Mouse (Mus musculus): Measurements from ENCODE around the gene Ubtf.

Gene Ubtf

DNA sequence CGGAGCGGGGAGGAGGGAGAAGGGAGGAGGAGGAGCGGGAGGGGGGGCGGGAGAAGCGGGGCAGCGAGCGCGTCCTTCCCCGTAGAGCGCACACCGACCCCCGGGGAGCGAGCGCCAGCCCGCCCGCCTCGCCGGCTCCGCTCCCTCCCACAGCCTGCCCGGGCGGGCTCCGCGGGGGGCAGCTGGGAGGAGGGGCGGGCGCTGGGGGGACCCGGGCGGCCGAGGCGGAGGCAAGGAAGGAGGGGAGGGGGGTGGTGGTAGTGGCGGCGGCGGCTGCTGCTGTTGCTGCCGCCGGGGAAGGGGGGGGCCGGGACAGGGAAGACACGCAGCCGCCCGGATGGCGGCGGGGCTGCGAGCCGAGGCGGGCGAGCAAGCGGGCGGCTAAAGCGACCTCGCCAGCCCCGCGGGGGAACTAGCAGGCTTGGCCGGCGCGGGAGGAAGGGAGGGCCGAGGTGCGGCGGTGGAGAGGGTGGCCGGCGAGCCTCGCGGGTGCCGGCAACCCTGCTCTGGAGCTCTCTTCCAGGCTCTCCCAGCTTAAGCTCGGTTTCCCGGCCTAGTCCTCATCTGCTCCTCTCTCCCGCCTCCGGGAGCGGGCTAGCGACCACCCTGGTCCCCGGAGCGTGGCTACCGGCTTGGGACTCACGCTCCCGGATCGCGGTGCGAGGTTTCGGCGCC, 1.5 kb downstream of the Ubtf start:
- DNase-seq (ENCODE audit: low read depth) = no peak

DNA sequence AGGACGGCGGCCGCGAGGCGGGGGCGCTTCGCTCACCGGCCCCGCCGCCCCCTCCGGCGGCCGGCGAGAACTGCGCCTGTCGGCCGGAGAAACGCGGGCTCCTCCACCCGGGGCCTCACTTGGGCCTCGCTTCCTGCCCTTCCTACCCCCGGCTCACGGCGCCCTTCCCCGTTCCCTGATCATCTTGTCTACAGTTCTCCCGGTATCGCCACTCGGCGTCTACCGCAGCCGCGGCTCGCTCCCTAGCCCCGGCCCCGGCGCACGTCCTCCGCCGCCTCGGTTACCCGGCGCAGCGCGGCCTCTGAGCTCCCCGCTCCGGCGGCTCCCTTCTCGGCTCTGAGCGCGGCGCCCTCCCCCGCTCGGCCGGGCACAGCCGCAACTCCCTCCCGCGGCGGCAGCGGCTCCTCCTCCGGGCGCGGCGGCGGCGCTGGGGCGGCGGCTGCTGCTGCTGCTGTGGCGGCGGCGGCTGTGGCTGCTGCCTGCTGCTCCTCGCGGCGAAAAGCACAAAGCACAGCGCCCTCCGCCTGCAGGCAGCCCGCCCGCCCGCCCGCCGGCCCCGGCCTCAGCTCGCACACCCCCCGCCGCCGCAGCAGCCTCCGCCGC, 2.1 kb downstream of the Ubtf start:
- no peak for DNase-seq (ENCODE audit: low read depth)

DNA sequence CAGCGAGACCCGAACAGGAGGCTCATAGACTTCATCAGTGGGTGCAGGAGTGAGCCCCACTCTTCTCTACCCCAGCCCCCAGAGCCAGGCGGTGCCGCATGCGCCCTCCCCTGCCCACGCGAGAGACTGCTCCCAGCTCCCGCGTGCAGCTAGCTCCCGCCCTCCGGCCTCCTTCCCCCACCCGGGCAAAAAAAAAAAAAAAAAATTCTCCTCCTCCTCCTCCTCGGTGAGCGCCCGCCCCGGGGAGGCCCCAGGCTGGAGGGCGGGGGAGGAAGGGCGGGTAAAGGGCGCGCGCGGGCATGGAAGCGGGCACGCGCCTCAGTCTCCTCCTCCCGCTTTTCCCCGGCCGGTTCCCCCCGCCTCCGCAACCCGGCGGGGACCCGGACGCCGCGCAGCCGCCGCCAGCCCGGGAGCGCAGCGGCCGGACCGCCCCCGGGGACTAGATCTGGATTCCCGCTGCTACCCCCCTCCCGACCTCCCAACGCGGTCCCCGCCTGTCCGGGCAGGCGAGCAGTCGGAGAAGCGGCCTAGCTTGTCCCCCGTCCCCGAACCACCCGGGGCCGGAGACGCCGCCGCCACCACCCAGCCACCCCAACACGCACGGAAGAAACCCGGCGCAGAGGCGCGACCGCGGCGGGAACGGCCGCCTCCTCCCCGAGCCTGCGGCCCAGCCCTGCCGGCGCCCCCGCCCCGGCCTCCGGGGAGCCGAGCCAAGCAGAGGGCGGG, 2.8 kb downstream of the Ubtf start:
- no peak for DNase-seq (ENCODE audit: low read depth)

DNA sequence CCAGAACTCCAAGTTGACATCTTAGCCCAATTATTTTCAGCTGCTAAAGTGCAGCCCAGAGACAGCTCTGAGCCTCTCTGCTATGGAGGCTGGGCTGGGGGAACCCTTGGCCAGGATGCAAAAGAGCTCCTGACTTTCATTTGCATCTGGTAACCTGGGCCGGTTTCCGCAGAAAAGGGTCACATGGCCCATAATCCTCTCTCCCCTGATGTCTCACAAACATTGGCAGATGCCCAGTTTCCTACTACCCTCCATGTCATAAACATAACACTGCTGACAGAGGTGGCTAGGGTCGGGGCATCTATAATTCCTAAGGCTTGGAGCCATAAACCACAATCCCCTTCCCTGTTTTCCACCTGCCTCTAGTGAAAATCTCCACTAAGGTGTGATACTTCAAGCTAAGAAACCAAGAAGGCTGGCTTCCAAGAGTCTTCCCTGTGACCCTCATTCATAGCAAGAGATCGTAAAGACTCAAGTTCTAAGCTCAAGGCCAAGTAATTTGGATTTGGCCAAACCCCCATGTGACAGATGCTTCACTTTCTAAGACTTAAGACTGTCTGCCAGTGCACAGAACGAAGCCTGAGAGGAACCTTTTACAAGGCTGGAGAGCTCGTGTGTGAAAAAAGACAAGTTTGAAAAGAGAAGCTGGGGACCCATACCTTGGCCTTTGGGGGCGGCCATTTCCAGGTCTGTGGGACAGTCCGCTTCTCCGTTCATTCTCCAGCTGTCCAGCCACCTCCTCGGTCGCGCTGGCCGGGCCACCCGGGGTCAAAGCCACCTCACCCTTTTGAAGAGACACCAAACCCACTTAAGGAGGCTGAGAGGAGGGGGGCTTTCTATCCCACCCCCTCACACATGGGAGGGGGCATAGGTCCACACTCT, 3.6 kb downstream of the Ubtf start:
- DNase-seq (ENCODE audit: low read depth) = no peak

DNA sequence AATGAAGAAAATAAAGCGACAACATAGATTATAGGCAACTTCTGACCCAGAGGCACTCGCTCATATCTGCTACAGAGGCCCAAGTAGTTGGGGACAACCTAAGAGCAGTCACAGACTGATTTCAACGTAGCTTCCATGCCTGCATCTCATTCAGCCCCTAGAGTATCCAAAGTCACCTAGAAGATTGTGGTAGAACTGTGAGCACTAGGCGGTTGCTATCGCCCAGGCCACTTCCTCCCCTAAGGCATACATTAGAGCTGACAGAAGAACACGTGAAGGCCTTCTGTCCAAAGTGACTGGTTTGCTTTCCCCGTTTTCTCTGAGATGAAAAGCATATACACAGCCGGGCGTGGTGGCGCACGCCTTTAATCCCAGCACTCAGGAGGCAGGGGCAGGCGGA, 5.2 kb downstream of the Ubtf start:
- DNase-seq (ENCODE audit: low read depth) = no peak

DNA sequence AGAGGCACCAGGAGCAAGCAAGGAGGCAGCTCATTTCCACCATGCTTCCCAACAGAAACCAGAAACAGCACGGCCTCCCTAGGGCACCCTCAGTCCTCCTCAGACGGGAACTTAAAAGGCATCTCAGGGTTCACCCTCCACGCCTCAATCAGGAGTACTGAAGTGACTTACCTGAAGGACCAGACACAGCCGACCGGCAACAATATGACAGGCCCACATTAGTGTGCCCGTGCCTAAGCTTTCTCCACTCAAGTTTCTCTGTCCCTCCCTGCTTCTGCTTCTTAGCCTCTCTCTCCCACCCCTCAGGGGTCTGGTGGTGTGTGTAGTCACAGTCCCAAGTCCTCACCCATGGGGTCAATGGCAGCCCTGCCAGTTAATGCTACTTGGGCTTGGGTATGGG, 7.0 kb downstream of the Ubtf start:
- DNase-seq (ENCODE audit: low read depth) = no peak

DNA sequence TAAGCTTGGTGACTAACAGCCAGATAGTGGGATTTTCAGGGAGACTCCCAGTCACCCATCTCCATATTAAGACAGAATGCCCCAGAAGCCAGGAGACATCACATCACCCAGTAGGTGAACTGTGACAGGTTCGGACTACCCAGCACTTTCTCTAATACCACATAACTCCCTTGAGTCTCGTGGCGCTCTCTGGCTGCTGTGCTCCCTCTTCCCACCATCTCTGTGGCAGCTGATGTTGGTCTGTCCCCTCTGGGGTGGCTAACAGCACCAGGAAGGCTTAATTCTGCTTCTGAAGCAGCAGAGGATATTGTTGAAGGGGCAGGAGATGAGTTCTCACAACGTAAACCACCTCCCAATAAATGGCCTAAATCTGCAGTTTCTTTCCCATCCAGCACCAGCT, 7.6 kb downstream of the Ubtf start:
- no peak for DNase-seq (ENCODE audit: low read depth)

DNA sequence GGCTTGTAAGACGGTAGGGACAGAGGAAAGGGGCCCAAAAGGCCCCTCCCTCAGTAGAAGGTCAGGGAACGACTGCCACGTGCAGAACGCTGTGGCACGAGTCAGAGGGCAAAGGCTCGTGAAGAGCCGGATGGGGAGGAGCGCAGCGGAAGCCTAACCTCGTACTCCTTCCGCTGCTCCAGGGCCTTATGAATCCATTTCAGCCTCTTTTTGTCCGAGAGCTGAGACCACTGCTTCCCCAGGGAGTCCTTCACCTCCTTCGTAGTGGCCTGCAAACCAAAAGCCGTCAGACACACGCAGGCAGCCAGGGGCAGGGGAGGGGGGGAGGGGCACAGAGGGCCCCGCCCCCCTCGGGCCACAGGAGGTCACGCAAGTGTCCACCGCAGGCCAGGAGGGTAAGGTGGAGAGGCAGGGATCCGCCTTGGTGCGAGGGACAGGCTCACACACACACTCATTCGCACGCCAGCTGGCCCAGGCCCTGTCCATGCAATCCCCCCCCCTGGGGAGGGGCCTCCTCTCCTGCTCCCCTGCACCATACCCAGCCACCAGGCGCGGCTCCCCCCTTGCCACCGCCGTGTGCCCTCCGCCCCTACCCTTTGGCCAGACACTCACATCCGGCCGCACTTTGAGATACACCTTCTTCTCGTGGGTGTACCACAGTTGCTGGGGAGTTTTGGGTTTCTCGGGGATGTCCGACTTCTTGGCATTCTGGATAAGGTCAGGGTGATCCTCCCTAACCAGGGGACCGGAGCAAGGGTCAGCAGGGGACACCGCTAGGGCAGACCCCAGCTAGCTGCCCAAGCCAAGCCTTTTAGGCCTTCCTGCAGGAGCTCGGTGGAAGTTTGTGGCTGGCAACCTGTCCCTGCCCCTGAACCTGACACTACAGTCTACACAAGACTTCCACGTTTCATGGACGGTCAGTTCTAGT, 8.5 kb downstream of the Ubtf start:
- no peak for DNase-seq (ENCODE audit: low read depth)

DNA sequence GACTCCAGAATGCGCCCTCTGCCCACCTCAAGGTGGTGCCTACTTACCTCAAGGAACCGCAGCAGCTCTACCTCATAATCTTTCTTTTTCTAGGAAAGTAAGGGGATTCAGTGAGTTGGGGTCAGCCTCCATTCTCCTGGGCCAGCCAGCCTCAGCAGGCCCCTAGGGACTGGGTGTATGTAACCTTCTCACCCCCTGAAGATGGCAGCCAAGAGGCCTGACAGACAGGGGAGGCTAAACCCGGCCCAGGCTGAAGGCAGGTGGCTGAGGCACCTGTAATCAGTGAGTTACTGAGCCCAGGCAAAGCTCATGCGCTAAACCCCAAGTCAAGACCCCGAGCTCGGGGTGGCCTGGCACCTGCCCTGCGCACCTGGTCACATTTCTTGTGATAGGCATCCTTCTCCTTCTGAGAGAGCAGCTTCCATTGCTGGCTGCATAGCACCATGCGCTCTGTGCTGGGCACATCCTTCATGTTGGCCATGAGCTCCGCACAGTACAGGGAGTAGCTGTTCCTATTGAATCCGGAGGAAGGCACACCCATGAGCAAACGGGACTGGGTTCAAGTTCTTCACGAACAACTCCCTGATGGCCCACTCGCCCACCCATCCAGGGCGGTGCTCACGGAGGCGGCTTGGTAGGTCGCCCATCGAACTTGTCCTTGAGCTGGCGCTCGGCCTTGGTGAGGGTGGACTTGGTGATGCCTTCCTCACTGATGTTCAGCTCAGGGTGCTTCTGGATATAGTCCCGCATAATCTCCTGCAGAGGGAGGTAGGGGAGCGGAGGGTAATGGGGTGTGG, 9.5 kb downstream of the Ubtf start:
- no peak for DNase-seq (ENCODE audit: low read depth)

DNA sequence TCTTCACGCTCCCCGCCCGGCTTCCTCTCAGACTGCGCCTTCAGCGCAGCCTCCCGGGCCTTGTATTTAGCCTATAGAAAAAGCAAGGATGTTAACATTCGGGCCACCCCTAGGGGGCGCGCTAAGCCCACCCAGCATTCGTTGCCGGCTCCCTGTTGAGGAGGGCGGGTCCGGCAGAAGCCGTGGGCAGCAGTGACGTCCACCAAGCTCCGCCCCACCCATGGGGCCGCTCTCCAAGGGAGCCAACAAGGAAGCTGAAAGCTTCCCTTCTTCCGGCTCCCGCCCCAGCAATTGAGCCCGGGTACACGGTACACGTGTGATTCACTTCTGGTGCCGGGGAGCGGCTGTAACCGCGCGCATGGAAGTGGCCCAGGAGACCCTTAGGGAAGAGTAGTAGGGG, 10.6 kb downstream of the Ubtf start:
- DNase-seq (ENCODE audit: low read depth) = peak; percentile 95

DNA sequence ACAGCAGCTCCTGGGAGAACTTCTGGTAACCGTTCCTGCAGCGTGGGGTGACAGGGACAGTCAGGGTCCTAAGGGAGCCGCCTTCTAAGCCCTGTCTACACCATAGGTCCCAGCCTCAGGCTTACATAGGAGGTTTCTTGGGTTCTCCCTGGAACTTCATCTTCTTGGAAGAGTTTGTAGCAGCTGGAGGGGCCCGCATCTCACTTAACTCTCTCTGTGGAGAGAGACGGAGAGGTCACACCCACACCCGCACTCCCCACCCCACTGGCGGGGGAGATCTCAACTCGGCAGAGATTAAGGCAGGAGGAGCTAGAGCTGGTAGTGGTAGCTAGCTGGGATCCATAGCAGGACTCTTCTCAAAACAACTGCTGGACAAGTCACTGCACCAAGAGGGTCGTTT, 11.4 kb downstream of the Ubtf start:
- DNase-seq (ENCODE audit: low read depth) = no peak

DNA sequence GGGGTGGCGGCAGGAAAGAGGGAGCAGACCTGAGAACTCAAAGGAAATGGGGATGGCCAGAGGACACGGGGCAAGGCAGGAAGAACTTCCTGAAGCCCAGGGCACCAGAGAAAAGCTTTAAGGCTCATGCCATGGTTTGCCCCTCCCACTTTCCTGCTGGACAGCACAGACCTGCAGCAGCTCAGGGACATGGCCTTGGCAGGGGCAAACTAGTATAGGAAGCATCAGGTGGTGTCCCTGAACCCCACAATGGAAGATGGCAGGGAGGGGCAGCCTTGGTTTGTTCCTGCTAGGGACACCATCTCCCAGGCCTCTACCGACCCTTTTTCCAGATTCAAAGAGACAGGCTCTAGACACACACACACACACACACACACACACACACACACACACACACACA, 14.2 kb downstream of the Ubtf start:
- no peak for DNase-seq (ENCODE audit: low read depth)

DNA sequence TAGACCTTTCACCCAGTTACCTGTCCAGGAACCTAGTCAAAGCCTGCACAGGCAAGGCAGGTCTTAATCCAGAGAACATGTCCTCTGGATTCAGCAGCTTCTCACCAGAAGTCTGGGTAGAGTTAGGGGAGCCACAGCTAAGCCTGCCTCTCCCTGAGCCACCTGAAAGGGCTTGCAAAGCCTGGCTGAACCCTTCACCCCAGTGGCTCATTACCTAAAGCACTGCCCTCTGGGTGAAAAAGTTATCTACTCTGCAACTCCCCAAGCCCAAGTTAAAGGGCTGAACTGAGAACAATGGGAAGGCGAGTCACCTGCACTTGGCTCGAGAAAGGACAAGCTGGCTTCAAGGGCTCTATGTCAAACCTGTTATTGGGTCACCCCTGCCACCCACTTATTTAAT, 15.4 kb downstream of the Ubtf start:
- no peak for DNase-seq (ENCODE audit: low read depth)

DNA sequence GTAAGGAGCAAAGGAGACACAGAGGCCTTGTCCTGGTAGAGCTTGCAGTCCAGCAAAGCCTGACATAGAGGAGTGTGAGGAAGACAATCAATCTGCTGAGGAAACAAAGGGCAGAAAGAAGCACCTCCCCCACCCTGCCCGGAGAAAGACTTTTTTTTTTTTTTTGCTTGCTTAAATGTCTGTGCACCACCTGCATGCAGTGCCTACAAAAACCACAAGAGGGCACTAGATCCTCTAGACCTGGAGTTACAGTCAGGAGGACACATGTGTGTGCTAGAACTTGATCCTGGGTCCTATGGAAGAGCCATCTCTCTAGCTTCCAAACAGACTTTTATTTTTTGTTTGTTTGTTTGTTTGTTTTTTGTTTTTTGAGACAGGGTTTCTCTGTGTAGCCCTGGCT, 19.7 kb downstream of the Ubtf start:
- no peak for DNase-seq (ENCODE audit: low read depth)

DNA sequence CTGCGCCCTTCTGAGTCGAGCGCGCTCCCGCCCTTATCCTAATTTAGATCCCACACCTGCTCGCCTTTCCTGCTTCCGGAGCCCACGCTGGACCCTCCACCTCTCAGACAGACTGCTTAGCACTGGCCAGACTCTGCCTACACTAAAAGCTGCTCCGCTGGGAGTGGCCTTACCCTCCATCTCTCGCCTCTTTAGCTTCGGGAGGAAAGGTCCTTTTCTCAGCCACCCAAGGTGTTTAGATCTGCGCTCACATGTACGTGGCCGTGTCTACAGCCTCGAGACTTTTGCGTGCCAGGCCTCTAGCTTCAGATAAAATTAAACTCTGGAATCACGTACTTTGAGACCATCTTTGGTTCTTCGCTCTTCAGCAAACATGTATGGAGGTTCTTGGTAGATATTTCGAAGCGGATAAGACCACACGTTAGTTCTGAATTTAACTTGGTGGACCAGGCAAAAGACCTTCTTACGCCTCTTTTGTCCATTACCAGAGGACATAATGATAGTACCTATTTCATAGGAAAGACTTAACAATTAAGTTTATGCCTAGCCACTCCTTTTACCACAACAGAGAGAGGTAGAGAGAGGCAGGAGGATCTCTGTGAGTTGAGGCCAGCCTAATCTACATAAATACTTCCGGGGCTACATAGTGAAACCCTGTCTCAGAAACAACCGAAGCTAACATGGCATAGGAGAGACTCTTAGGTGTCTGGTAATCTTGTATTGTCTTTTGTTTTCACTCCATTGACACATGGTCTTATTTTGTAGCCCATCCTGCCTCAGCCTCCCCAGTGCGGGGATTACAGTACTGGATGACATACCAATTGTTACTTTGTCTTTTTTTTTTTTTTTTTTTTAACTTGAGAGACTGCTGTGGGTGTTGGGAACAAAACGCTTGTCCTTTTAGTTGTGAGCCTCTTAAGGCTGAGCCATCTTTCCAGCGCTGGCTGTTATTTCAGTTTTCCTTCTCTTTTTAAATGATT, 21.7 kb downstream of the Ubtf start:
- DNase-seq (ENCODE audit: low read depth) = no peak

DNA sequence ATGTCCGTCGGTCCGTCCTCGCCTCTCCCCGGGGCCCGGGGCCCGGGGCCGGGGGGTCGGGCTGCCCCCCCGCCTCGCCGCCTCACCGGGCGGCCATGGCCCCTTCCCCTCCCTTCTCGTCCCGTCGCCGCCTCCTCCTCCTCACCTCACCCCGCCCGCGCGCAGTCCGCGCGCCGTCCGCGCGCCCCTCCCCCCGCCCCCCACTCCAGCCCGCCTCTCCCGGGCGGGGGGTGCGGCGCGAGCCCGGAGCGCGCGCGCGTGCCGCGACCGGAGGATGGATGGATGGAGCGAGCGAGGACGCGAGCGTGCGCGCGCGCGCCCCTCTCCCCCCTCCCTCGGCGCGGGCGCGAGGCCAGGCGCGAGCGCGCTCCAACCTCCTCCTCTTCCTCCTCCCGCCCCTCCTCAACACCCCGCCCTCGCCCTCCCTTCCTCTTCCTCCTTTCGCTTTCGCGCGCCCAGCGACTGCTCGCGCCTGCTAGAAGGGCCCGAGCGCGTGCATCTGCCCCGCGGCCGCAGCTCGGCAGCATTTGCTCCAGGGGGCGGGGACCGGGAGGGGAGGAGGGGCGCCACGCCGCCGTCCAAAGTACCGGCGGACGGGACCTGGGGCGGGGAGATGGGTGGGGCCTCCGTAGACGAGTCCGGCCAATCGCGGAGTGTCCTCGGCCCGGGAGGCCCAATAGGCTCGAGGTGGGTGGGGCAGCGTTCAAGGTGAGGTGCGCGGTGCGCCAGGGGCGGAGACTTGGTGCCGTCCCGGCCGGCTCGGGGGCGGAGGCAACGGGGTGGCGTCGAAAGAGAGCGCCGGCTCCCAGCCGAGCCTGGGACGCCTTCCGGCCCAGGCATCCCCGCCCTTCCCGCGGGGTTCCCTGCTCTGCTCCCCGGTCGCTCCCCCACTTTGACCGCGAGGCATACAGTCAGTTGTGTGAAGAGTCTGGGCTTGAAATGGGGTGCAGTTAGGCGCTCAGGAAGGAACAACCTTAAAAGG, 22.8 kb downstream of the Ubtf start, which contains the start of gene Atxn7l3:
Gene Atxn7l3 (minus strand): TSS at position 141 of the 982 bp plus-strand sequence.
- DNase-seq (ENCODE audit: low read depth) = peak; percentile 98

DNA sequence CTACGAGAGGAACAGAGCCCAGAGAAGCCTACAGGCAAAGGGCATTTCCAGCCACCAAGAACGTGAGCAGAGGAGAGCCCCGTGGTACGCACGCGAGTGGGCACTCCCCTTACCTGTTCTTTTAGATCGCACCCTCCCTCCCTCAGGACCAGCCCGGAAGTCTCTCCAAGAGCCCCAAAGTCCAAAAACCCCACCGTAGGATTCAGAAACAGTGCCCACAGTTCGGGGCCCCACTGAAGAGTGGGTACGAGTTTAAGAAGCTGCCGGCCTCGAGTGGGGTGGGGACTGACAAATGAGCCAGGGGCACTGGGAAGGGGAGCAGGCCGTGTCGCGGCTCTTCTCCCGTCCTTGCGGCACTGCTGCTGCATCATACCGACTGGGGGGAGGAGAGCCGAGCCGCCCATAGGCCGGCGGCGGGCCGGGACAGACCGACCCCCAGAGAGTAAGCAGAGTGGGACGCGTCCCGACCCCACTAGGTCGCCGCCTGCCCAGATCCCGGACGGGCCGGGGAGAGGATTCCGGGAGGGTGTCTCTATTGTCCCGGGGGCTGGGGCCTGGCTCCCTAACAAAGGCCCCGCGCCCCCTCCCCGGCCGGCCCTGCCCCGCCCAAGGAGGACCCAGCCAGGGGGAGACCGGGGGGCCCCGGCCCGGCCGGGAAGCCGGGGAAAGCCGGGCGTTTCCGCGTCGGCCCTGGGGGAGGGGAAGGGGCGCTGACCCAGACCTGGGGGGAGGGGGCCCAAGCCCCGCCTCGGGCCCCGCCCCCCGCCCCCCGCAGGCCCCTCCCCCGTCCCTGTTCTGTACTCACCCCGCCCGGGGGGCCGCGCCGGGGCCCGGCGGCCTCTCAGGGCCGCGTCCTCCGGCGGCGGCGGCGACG, 23.7 kb downstream of the Ubtf start:
- no peak for DNase-seq (ENCODE audit: low read depth)
